Mouse (Mus musculus) B cell, adult 2 months (primary cell): ENCODE data around the gene Snrpd3.
"Not testable (repeated sequence)": the region's sequence is repeated elsewhere in the genome, so short reads cannot be mapped to it uniquely, and the experiment has no call there.

Experiments
- DNase-seq, 2 experiments: peaks; one replicate each; pipeline ENCODE4 v3.0.0; 2022

The Snrpd3 gene

GRCm38 (mm10) chr10:75517073-75517757 lies at the start of gene Snrpd3:
Gene Snrpd3, plus strand, starts transcription at chr10:75517551.
- peak; percentile 93 to 94 for DNase-seq

DNA sequence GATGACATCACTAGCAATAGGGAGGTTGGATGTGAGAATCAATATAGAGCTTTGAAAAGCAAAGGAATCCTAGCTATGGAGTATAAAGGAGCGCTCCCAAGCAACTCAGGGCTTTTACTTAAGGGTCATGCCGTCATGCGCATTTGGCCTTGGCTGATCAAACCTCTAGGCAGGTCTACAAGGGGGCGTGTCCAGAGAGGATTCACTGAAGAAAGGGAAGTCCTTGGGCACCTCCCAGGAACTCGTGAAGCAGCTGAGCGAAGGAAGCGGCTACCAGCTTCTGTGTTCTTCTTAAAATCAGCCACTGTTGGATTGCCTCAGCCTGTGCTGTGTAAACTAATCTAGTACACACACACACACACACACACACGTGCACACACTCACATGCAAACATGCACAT lies 43.9 kb upstream of the Snrpd3 start:
- DNase-seq = peak; percentile 62 to 69

GRCm38 (mm10) chr10:75474571-75474970 lies 42.8 kb upstream of the Snrpd3 start:
- DNase-seq = no peak

GRCm38 (mm10) chr10:75475139-75475850 lies 42.1 kb upstream of the Snrpd3 start:
- DNase-seq = not testable (repeated sequence)

GRCm38 (mm10) chr10:75477034-75477433 lies 40.3 kb upstream of the Snrpd3 start:
- no peak for DNase-seq

DNA sequence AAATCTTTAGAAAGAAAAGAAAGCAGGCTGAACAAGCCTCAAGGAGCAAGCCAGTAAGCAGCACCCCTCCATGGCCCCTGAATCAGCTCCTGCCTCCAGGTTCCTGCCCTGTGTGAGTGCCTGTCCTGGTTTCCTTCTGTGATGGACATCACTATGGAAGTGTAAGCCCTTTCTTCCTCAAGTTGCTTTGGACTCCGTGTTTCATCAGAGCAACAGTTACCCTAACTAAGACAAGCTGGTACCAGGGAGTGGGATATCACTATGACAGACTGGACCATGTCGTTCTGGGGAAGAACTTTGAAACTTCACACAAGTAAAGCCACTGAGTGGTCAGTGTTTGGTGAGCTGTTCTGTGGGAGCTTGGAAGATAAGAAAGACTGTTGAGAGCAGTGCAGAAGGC lies 37.4 kb upstream of the Snrpd3 start:
- no peak for DNase-seq

DNA sequence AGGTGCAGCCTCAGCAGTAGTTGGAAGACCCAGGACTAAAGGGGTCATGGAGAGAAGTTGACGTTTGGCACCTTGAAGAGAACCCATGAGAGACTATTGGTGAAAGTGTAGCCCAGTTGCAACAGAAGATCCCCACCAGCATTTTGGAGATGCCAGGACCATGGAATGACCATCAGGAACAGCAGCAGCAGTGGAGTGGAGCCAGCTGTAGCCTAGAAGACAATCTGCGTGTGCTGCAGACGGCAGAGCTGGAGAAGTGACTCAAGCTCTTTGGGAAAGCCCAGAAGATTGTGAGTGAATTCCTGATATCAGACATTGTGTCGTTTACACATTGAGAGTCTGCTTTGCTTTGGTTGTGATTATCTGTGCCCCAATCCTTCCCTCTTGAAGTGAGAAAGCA lies 35.6 kb upstream of the Snrpd3 start:
- no peak for DNase-seq

DNA sequence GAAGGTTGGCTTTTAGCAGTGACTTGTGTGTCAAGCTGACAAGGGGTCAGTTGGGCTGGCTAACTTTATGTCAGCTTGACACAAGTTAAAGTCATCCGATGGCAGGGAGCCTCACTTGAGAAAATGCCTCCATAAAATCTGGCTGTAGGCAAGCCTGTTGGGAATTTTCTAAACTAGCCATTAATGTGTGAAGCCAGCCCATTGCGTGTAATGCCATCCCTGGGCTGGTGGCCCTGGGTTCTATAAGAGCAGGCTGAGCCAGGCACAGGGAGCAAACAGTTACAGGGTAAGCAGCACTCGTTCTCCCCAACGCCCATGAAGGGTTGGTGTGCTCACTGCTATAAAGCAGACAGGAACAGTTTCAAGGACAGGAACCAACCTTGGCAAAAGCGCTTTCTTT lies 35.1 kb upstream of the Snrpd3 start:
- DNase-seq = no peak

DNA sequence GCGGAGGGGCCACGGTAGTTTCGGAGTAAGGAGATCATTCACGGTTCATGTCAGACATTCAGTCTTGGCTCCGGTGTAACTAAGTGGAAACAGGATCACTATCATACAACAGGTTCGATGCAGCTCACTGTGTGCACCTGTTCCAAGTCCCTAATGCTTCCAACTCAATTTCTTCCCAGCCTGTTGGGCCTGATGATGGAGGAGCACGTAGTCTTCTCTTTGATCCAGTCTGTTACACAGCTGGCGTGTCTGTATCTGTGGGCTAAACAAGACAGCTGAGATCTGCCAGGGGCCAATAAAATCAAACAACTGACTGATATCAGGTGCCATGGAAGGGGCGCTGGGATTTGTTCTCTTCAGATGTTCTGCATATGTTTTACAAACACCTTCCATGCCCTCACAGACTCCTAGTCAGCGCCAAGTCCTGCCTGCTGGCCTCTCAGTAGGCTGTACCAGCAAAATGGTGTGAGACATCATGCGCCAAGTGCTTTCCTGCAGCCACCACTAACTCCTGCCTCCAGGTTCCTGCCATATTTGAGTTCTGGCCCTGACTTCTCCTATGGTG lies 34.4 kb upstream of the Snrpd3 start:
- DNase-seq = no peak

GRCm38 (mm10) chr10:75484066-75484465 lies 33.3 kb upstream of the Snrpd3 start:
- no peak for DNase-seq

DNA sequence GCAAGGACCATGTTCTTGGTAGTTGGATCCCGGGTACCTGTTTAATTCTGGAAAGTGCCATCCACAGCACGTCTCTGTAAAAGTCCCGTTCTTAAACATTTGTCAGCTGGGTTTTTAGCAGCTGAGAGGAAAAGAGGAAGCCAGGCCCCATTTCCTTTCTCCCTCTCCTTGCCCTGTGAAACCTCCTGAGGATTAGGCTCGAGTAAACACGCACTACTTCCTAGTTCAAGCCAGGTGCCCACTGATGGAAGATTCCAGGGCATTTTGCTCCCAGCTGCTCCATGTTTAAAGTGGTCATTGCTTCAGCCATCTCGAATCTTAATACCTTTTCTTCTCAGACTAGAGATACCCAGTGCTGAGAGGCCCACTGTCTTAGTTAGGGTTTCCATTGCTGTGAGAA lies 32.6 kb upstream of the Snrpd3 start:
- no peak for DNase-seq

GRCm38 (mm10) chr10:75486086-75486979 lies 31.0 kb upstream of the Snrpd3 start:
- peak; percentile 85 for DNase-seq

- no peak for DNase-seq
Measured at GRCm38 (mm10) chr10:75487131-75487530, 30.2 kb upstream of the Snrpd3 start.

GRCm38 (mm10) chr10:75489522-75489921 lies 27.8 kb upstream of the Snrpd3 start:
- DNase-seq = no peak

DNA sequence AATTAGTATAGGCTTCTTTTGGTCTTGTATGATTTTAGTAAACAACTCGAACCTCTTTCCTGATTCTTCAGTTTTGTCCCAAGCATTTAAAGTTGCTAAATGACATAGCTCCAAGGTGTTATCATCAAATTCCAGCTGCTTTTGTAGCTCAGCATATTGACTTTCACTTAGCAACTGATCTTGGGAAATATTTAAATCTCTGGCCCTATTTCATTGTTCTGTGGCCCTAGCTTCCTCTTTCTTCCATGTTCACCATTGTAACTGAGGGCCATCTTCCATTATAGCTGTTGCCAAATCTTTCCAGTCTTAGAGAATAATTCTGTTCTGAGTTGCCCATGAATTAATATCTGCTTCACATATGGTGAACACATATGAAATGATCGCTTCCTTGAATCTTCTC lies 26.6 kb upstream of the Snrpd3 start:
- DNase-seq = no peak

DNA sequence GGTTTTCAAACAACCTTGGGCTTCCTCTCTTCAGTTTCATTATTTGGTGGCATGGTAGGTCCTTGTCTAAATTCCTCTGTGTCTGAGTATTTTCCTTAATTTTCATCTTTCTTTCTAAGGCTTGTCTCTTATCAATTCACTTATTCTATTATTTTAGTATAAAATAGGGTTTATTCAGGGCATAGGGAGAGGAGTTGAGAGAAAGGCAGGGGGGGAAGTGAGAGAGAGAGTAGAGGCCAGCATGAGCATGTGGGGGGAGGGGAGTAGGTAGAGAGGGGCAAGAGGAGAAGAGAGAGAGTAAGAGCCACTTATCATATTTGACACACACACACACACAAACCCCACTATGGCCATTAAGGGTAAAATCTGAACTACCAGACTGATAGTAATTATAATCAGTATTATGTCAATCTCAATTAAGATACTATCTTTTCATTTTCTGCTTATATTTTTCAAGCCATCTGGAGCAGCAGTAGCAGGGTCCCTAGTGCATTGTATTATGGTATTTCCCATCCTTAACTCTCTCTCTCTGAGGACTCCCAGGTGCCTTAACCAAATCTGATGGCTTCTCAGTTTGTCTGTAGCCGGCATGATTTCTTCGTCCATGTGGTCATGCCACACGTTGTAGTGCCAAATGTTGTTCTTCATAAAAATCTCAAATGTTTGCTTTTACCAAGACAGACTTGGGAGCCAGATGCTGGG lies 26.0 kb upstream of the Snrpd3 start:
- DNase-seq = no peak

GRCm38 (mm10) chr10:75491936-75492262 lies 25.5 kb upstream of the Snrpd3 start:
- DNase-seq = no peak

GRCm38 (mm10) chr10:75495304-75495703 lies 22.0 kb upstream of the Snrpd3 start:
- DNase-seq = no peak

DNA sequence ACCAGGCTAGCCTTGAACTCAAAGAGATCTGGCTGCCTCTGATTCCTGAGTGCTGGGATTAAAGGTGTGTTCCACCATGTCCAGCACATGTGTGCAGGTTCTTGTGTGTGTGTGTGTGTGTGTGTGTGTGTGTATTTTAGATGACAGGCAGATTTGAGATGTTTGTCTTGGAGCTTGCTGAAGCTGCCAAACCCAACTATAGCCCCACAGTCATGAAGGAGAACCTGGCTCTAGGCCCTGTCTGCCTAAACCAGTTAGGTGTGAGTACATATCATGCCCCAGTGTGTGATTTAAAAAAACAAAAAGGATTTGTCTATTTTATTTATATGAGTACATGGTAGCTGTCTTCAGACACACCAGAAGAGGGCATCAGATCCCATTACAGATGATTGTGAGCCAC lies 21.4 kb upstream of the Snrpd3 start:
- no peak for DNase-seq

- not testable (repeated sequence) for DNase-seq
Measured at GRCm38 (mm10) chr10:75499214-75499613, 18.1 kb upstream of the Snrpd3 start.

GRCm38 (mm10) chr10:75499791-75500190 lies 17.6 kb upstream of the Snrpd3 start:
- DNase-seq = no peak

DNA sequence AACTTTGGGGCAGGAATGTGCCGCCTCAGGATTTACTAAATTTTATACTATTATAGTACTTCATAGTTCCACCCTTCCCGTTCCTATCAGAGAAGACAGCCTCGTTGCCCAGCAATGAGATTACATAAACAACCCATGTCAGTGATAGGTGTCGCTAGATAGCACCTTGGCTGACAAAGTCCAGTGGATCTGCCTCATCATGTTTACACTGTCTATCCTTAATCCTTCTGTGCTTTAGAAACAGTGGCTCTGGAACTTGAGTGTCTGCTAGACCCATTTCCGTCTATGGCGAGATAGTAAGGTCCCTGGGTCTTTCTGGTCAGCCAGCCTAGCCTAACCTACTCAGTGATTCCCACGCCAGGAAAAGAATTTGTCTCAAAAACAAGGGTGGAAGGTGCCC lies 17.0 kb upstream of the Snrpd3 start:
- DNase-seq = no peak

GRCm38 (mm10) chr10:75501641-75502040 lies 15.7 kb upstream of the Snrpd3 start:
- no peak for DNase-seq
